In genomic region chr9:123851713-123852448, GRCm38 (mm10) we compare ENCODE assay signal across 8 mouse cellular contexts. TPM values are rescaled to one million over a fixed set of nuclear protein-coding genes. Genes with fewer than 3 reads are reported as not detected.
DNase-seq lines count a peak whose midpoint lies in the region; ATAC-seq and TF ChIP-seq lines count a peak whose summit lies in the region.

Gene Fyco1, minus strand, starts transcription at chr9:123851899.

- no peaks in the 10 kb centered on the region for H3K9me3 ChIP-seq in MEL (replicated peaks; ENCODE audit: insufficient read depth, low read length)
- no peaks in the 10 kb centered on the region for H3K9me3 ChIP-seq in forebrain, postnatal 0 days (ENCODE audit: low read length)
- H3K9me3 ChIP-seq in lung, embryonic 15.5 days: no peaks in the 10 kb centered on the region

- TF ChIP-seq EP300 in MEL (IDR thresholded peaks at IDR 0.05; ENCODE audit: low read depth in 1 of 2, low read length in 2 of 2): no peak

- H3K4me2 ChIP-seq in forebrain, postnatal 0 days (ENCODE audit: low read depth): peak within 1 kb of the TSS; percentile 82
- H3K4me2 ChIP-seq in lung, embryonic 15.5 days: peak within 1 kb of the TSS; percentile 70

- peak in 1 of 2 experiments; percentile 84; a peak in 2 of 4 replicates for TF ChIP-seq POLR2A in MEL (IDR thresholded peaks at IDR 0.05; ENCODE audit: control insufficient read depth in 1 of 2, insufficient read depth in 1 of 2, low read depth in 1 of 2, low read length in 2 of 2, poor library complexity in 1 of 2)
- TF ChIP-seq POLR2A in cerebellum, adult 2 months (IDR thresholded peaks at IDR 0.05; ENCODE audit: borderline replicate concordance, insufficient read depth, low read length): peak; percentile 73; the same call in 1 of the 2 replicates

- H3K27me3 ChIP-seq in MEL (ENCODE audit: control insufficient read depth in 1 of 2, insufficient read depth in 2 of 2, low read length in 2 of 2): no peaks in the 10 kb centered on the region
- no peaks in the 10 kb centered on the region; the same call in 1 of the 2 replicates for H3K27me3 ChIP-seq in cerebellum, adult 2 months (ENCODE audit: control insufficient read depth, insufficient read depth, low read length)
- no peaks in the 10 kb centered on the region for H3K27me3 ChIP-seq in forebrain, postnatal 0 days (ENCODE audit: insufficient read depth, low read length)
- H3K27me3 ChIP-seq in lung, embryonic 15.5 days: no peaks in the 10 kb centered on the region

- peak within 1 kb of the TSS; percentile 95 for H3K9ac ChIP-seq in MEL (ENCODE audit: control insufficient read depth, low read depth, low read length, poor library complexity, severe bottlenecking)
- H3K9ac ChIP-seq in forebrain, postnatal 0 days: peak within 1 kb of the TSS; percentile 66
- H3K9ac ChIP-seq in lung, embryonic 15.5 days: peak within 1 kb of the TSS; percentile 85

- H3K27ac ChIP-seq in MEL (ENCODE audit: control insufficient read depth, low read depth, low read length): peak within 1 kb of the TSS; percentile 79
- H3K27ac ChIP-seq in cerebellum, adult 2 months (ENCODE audit: insufficient read depth, low read length): peak within 1 kb of the TSS; percentile 57
- peak within 1 kb of the TSS; percentile 84 for H3K27ac ChIP-seq in forebrain, postnatal 0 days (ENCODE audit: low read depth, low read length)
- peak within 1 kb of the TSS; percentile 98 for H3K27ac ChIP-seq in lung, embryonic 15.5 days

- H3K4me1 ChIP-seq in MEL (ENCODE audit: control insufficient read depth in 1 of 2, insufficient read depth in 2 of 2, low read length in 2 of 2): peaks cover 0 to 17% of the 10 kb centered on the region in 2 experiments; a peak in 3 of 4 replicates
- peaks cover 3% of the 10 kb centered on the region; the same call in 1 of the 2 replicates for H3K4me1 ChIP-seq in cerebellum, adult 2 months (ENCODE audit: control insufficient read depth, insufficient read depth, low read length)
- peaks cover 5% of the 10 kb centered on the region for H3K4me1 ChIP-seq in forebrain, postnatal 0 days (ENCODE audit: insufficient read depth)
- H3K4me1 ChIP-seq in lung, embryonic 15.5 days: peaks cover 13% of the 10 kb centered on the region

- peaks cover 2% of the 10 kb centered on the region; the same call in 1 of the 2 replicates for H3K79me2 ChIP-seq in MEL (ENCODE audit: control insufficient read depth, insufficient read depth, low read length, poor library complexity)

- peak; percentile 98 for ATAC-seq in forebrain, postnatal 0 days
- peak; percentile 97 for ATAC-seq in lung, embryonic 15.5 days (ENCODE audit: borderline replicate concordance, extremely low read depth, low FRiP score, low TSS enrichment)

- TF ChIP-seq RAD21 in MEL (IDR thresholded peaks at IDR 0.05; ENCODE audit: low read depth, low read length): no peak

- peaks cover 0 to 12% of the 10 kb centered on the region in 2 experiments; a peak in 2 of 4 replicates for H3K36me3 ChIP-seq in MEL (ENCODE audit: control insufficient read depth in 1 of 2, insufficient read depth in 2 of 2, low read length in 2 of 2)
- no peaks in the 10 kb centered on the region for H3K36me3 ChIP-seq in forebrain, postnatal 0 days (ENCODE audit: insufficient read depth)
- H3K36me3 ChIP-seq in lung, embryonic 15.5 days: no peaks in the 10 kb centered on the region

- DNase-seq in MEL (ENCODE audit: low read depth, low spot score): peak; percentile 99
- DNase-seq in cerebellum, adult 2 months: peak; percentile 94 to 99
- peak; percentile 97 for DNase-seq in forebrain, postnatal 0 days
- peak; percentile 94 for DNase-seq in heart, postnatal 4 days
- peak; percentile 97 to 99 for DNase-seq in layer of hippocampus, adult 8-10 months (ENCODE audit: low spot score in 2 of 2)
- peak; percentile 97 for DNase-seq in ovary, adult 18-20 months (ENCODE audit: low spot score)
- DNase-seq in thymus, postnatal 0 days (ENCODE audit: low spot score): peak; percentile 96

- TF ChIP-seq CTCF in MEL (IDR thresholded peaks at IDR 0.05 in 2 of 3, conservative IDR thresholded peaks at IDR 0.05 in 1 of 3; ENCODE audit: control insufficient read depth in 1 of 3, insufficient read depth in 1 of 3, low read depth in 2 of 3, low read length in 3 of 3, poor library complexity in 1 of 3, severe bottlenecking in 1 of 3): no peak
- no peak for TF ChIP-seq CTCF in cerebellum, adult 2 months (IDR thresholded peaks at IDR 0.05; ENCODE audit: borderline replicate concordance, insufficient read depth, low read depth, low read length)
- no peak for TF ChIP-seq CTCF in forebrain, postnatal 0 days (IDR thresholded peaks at IDR 0.05; ENCODE audit: low read depth)

- peak within 1 kb of the TSS; percentile 68 to 93 for H3K4me3 ChIP-seq in MEL (ENCODE audit: control insufficient read depth in 1 of 2, insufficient read depth in 1 of 2, low read depth in 2 of 2, low read length in 2 of 2)
- H3K4me3 ChIP-seq in cerebellum, adult 2 months (replicated peaks; ENCODE audit: insufficient read depth, low read depth, low read length): peak within 1 kb of the TSS; percentile 63
- peak within 1 kb of the TSS; percentile 75 for H3K4me3 ChIP-seq in forebrain, postnatal 0 days (ENCODE audit: low read depth, low read length)
- peak within 1 kb of the TSS; percentile 87 for H3K4me3 ChIP-seq in lung, embryonic 15.5 days

- under 1% methylated on average over 47 of the region's 47 CpGs for WGBS in cerebellum, adult 2 months
- WGBS in forebrain, postnatal 0 days: 1% methylated on average over 47 of the region's 47 CpGs
- under 1% methylated on average over 47 of the region's 47 CpGs for WGBS in lung, embryonic 15.5 days

TF ChIP-seq in MEL, 35 proteins besides CTCF, POLR2A, EP300 and RAD21 (continues in another document):
- peak; percentile 73; the same call in 1 of the 2 replicates for TF ChIP-seq TCF12 (IDR thresholded peaks at IDR 0.05; ENCODE audit: low read depth, low read length)
- TF ChIP-seq HCFC1 (IDR thresholded peaks at IDR 0.05; ENCODE audit: low read depth, low read length): peak; percentile 99
- no peak for TF ChIP-seq SMC3 (IDR thresholded peaks at IDR 0.05; ENCODE audit: low read depth, low read length)
- TF ChIP-seq MAZ (IDR thresholded peaks at IDR 0.05; ENCODE audit: low read depth, low read length): no peak
- peak; percentile 90 for TF ChIP-seq TBP (IDR thresholded peaks at IDR 0.05; ENCODE audit: low read depth, low read length)
- peak; percentile 94 for TF ChIP-seq POLR2AphosphoS2 (IDR thresholded peaks at IDR 0.05; ENCODE audit: low read length)
- no peak; the same call in 1 of the 2 replicates for TF ChIP-seq ZNF384 (IDR thresholded peaks at IDR 0.05; ENCODE audit: low read depth, low read length)
- peak; percentile 68; the same call in 1 of the 2 replicates for TF ChIP-seq MAX (IDR thresholded peaks at IDR 0.05; ENCODE audit: low read length)
- TF ChIP-seq NELFE (IDR thresholded peaks at IDR 0.05; ENCODE audit: low read depth, low read length): peak; percentile 88
- TF ChIP-seq MEF2A (IDR thresholded peaks at IDR 0.05; ENCODE audit: extremely low read depth, insufficient replicate concordance, low read depth, low read length, poor library complexity, severe bottlenecking): no peak
- peak; percentile 51 for TF ChIP-seq NRF1 (IDR thresholded peaks at IDR 0.05; ENCODE audit: insufficient read depth, low read depth, low read length, poor library complexity, severe bottlenecking)
- TF ChIP-seq USF2 (IDR thresholded peaks at IDR 0.05; ENCODE audit: borderline replicate concordance in 1 of 2, insufficient read depth in 1 of 2, low read depth in 1 of 2, low read length in 2 of 2): no peak
- no peak for TF ChIP-seq UBTF (IDR thresholded peaks at IDR 0.05; ENCODE audit: borderline replicate concordance, insufficient read depth, low read depth, low read length)
- TF ChIP-seq USF1 (IDR thresholded peaks at IDR 0.05; ENCODE audit: low read depth, low read length): no peak
- TF ChIP-seq MYC (IDR thresholded peaks at IDR 0.05; ENCODE audit: low read depth, low read length): peak; percentile 83
- no peak for TF ChIP-seq E2F4 (IDR thresholded peaks at IDR 0.05; ENCODE audit: borderline replicate concordance, low read depth, low read length)
- peak; percentile 49; the same call in 1 of the 2 replicates for TF ChIP-seq ETS1 (IDR thresholded peaks at IDR 0.05; ENCODE audit: low read depth, low read length)
- no peak for TF ChIP-seq MAFK (IDR thresholded peaks at IDR 0.05; ENCODE audit: borderline replicate concordance, low read depth, low read length)
- TF ChIP-seq POLR2AphosphoS5 (IDR thresholded peaks at IDR 0.05; ENCODE audit: borderline replicate concordance, low read depth, low read length): no peak
- no peak for TF ChIP-seq TAL1 (IDR thresholded peaks at IDR 0.05; ENCODE audit: low read length)
- TF ChIP-seq CHD1 (IDR thresholded peaks at IDR 0.05; ENCODE audit: low read depth, low read length): no peak
- TF ChIP-seq GABPA (IDR thresholded peaks at IDR 0.05; ENCODE audit: low read depth, low read length): peak; percentile 54; the same call in 1 of the 2 replicates
- TF ChIP-seq RCOR1 (IDR thresholded peaks at IDR 0.05; ENCODE audit: low read depth, low read length): no peak
- TF ChIP-seq KAT2A (conservative IDR thresholded peaks at IDR 0.05; ENCODE audit: low read depth, low read length): peak; percentile 100
- peak; percentile 99 for TF ChIP-seq ELF1 (IDR thresholded peaks at IDR 0.05; ENCODE audit: low read depth, low read length)
- TF ChIP-seq MYB (IDR thresholded peaks at IDR 0.05; ENCODE audit: low read depth, low read length): no peak
- no peak for TF ChIP-seq BHLHE40 (IDR thresholded peaks at IDR 0.05; ENCODE audit: borderline replicate concordance, low read depth, low read length)
- TF ChIP-seq SIN3A (IDR thresholded peaks at IDR 0.05; ENCODE audit: low read length): peak; percentile 97
- peak; percentile 90 for TF ChIP-seq MXI1 (IDR thresholded peaks at IDR 0.05; ENCODE audit: low read depth, low read length)
- TF ChIP-seq ZC3H11A (IDR thresholded peaks at IDR 0.05; ENCODE audit: low read depth, low read length): no peak
- TF ChIP-seq ZMIZ1 (IDR thresholded peaks at IDR 0.05; ENCODE audit: low read depth, low read length): peak; percentile 90

RNA-seq across cellular contexts. Expression of gene Fyco1, which starts in this region (rescaled TPM):
- total RNA-seq in MEL (2012; rRNA removed): 1.2 and 1.6 TPM in 2 replicates
- 1 to 10 TPM in 1 of 2 experiments, not detected in 1; 2.7 TPM for polyA plus RNA-seq in MEL (2012; ENCODE audit: insufficient read depth in 1 of 2, insufficient read length in 2 of 2, low read depth in 1 of 2, low replicate concordance in 2 of 2, missing spikeins in 1 of 2)
- 17.6 and 18.0 TPM in 2 replicates for polyA plus RNA-seq in cerebellum, adult 2 months (2012; rRNA removed)
- 11.1 and 17.8 TPM in 2 replicates for total RNA-seq in forebrain, postnatal 0 days (2014; rRNA removed)
- 2.7 and 7.6 TPM in 2 replicates for polyA plus RNA-seq in forebrain, postnatal 0 days (2015; fragmentation: Nextera tagmentation; extraction: Ambion mirVana)
- total RNA-seq in heart, postnatal 4 days (2021): 100 to 1,000 TPM; 156 to 161 TPM
- total RNA-seq in layer of hippocampus, adult 8-10 months (2022): 10 to 100 TPM; 43.9 to 50.5 (median 46.7) TPM
- 13.7 and 15.6 TPM in 2 replicates for polyA plus RNA-seq in lung, embryonic 15.5 days (2015; fragmentation: Nextera tagmentation; extraction: Ambion mirVana)
- polyA plus RNA-seq in thymus, postnatal 0 days (2015; fragmentation: Nextera tagmentation; extraction: Ambion mirVana): 5.6 and 10.3 TPM in 2 replicates

Comparison
In these comparisons a context has a peak if more than half of its experiments do, and no peak if none do; other contexts are left out.
1. Peak in every context shown above with its lines: DNase-seq, ATAC-seq, H3K4me3 ChIP-seq and H3K27ac ChIP-seq.